Mouse (Mus musculus) bone marrow, adult 2 months (tissue): ENCODE data around the gene Htr7.

Source experiments
- CTCF ChIP-seq: fragments of 200-500 bp; IDR thresholded peaks from 2 replicates; pipeline ENCODE4 v1.5.1; 2011; ENCODE audit warnings: low read length, control low read depth; ENCODE audit not compliant: control insufficient read depth, insufficient read depth
- POLR2A ChIP-seq: fragments of 200-500 bp; IDR thresholded peaks from 2 replicates; pipeline ENCODE4 v1.6.1; 2011; ENCODE audit warnings: low read depth, mild to moderate bottlenecking, control low read depth, low read length, borderline replicate concordance; ENCODE audit not compliant: control insufficient read depth

DNA sequence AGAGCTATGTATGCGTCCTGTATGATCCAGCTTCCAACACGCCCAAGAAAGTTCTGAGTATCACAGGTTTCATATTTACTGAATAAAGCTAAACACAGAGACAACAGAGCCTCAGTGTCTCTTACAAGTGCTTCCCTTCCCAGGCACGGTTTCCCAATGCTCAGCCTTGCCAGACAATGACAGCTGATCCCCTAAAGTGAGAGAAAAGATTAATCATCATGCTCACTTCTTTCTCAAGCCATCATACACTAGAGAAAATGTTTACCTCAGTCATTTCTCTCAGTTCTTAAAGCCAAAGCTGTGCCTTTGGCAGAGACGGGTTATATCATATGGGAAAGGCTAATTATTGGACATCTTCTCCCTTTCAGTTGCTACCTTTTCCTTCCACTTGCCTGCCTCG lies 99.7 kb downstream of the Htr7 start:
- TF ChIP-seq POLR2A (no peak), CTCF (no peak)
